Mouse (Mus musculus) erythroblast, adult 5-6 weeks (primary cell): ENCODE data around the gene Pmepa1. TPM values are rescaled to one million over a fixed set of nuclear protein-coding genes. Genes with fewer than 3 reads are reported as not detected.
A peak's percentile ranks its signal among the peaks of the same experiment; 100 is the strongest.

ENCODE experiments used
- ATAC-seq: replicated peaks from 2 replicates; pipeline ENCODE4 v1.8.0; 2016; ENCODE audit warnings: moderate number of reproducible peaks, mild to moderate bottlenecking, moderate TSS enrichment, inconsistent platforms; ENCODE audit not compliant: poor library complexity, low FRiP score, severe bottlenecking
- total RNA-seq, 2 experiments: library from RNA; stranded (forward) in 1 of 2; stranded (reverse) in 1 of 2; fragments of 150-400 nt in 1 of 2; fragments of 200-764, 138-1000 nt in 1 of 2; gene quantifications; 2 replicates each; pipeline versions ENCODE4 v1.2.3 to v1.2.4; 2015 to 2017; ENCODE audit warnings: low replicate concordance in 2 of 2

Pmepa1 gene
- total RNA-seq, 2 experiments from 2014 or later = 0.96 TPM; not detected in 1

- ATAC-seq = 0 out of 2 replicates have a peak, but pooled peaks have one; percentile 28
These were observed 2.7 kb upstream of the Pmepa1 start for GRCm38 (mm10) chr2:173278846-173279580.

GRCm38 (mm10) chr2:173276859-173277258 lies 526 bp upstream of the Pmepa1 start:
- ATAC-seq = no peak

- ATAC-seq = no peak
These were observed 761 bp downstream of the Pmepa1 start for GRCm38 (mm10) chr2:173275343-173276201.

- no peak for ATAC-seq
These were observed 1.6 kb downstream of the Pmepa1 start for GRCm38 (mm10) chr2:173274428-173275342.

GRCm38 (mm10) chr2:173273885-173274284 lies 2.4 kb downstream of the Pmepa1 start:
- ATAC-seq = no peak

- ATAC-seq = no peak
These were observed 3.9 kb downstream of the Pmepa1 start for GRCm38 (mm10) chr2:173272354-173272900.

- ATAC-seq = no peak
These were observed 4.8 kb downstream of the Pmepa1 start for GRCm38 (mm10) chr2:173271541-173271940.

GRCm38 (mm10) chr2:173270601-173271248 lies 5.6 kb downstream of the Pmepa1 start:
- ATAC-seq = no peak

- ATAC-seq = no peak
These were observed 6.1 kb downstream of the Pmepa1 start for GRCm38 (mm10) chr2:173270196-173270595.

GRCm38 (mm10) chr2:173267562-173267961 lies 8.8 kb downstream of the Pmepa1 start:
- ATAC-seq = no peak

- no peak for ATAC-seq
These were observed 9.8 kb downstream of the Pmepa1 start for GRCm38 (mm10) chr2:173266349-173267112.

GRCm38 (mm10) chr2:173265468-173266265 lies 10.7 kb downstream of the Pmepa1 start:
- ATAC-seq = no peak

- ATAC-seq = no peak
These were observed 11.7 kb downstream of the Pmepa1 start for GRCm38 (mm10) chr2:173264467-173265128.

GRCm38 (mm10) chr2:173263636-173264330 lies 12.6 kb downstream of the Pmepa1 start:
- ATAC-seq = no peak

GRCm38 (mm10) chr2:173261497-173261896 lies 14.8 kb downstream of the Pmepa1 start:
- no peak for ATAC-seq

- ATAC-seq = no peak
These were observed 17.8 kb downstream of the Pmepa1 start for GRCm38 (mm10) chr2:173258459-173259091.
